Mouse (Mus musculus): ENCODE data around the gene Tspyl4.

The Tspyl4 gene

DNA sequence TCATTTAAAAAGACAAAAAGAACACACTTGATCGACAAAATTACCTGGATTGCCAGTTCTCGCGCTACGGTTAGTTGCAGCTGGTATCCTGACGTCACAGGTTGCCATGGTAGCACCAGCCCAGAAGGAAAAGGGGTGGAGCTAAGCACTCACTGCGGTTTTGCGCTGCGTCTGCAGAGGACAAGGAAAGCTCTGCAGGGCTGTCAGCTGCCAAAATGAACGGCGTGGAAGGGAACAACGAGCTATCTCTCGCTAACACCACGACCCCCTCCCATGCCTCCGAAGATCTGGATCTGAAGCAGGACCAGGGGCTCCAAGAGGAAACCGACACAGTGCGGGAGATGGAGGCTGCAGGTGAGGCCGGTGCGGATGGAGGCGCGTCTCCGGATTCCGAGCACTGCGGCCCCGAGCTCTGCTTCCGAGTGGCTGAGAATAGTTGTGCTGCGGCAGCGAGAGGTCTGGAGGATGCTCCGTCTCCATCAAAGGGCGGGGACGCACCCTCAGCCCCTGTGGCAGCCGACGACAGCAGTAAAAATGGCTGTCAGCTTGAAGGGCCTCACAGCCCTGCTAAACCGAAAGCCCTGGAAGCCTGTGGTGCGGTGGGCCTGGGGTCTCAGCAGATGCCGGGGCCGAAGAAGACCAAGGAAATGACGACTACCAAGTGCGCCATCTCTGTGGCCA is at the start of gene Tspyl4:
TSS of gene Tspyl4 (plus strand) at position 144 of the 681 bp plus-strand sequence.
- DNase-seq (ENCODE audit: low read depth, low spot score), result peak; percentile 96

DNA sequence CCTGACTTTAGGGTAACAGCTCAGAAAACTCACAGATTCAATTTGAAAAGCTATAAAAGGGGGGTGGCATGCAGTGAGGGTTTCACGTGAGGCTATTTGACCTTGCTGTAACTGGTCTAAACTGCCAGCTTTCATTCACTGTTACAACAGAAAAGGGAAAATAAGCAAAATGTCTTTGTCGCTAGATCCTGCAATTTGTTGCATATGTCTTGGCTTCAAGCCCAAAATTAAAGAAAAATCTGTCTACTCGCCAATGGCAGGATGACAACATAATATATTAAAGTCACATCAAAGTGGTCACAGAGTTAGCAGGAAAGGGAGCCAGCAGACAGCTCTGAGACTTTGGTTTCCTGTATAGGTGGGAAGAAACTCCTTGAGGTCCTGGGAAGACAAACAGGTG is 49.5 kb upstream of the Tspyl4 start:
- no peak for DNase-seq (ENCODE audit: low read depth, low spot score)

DNA sequence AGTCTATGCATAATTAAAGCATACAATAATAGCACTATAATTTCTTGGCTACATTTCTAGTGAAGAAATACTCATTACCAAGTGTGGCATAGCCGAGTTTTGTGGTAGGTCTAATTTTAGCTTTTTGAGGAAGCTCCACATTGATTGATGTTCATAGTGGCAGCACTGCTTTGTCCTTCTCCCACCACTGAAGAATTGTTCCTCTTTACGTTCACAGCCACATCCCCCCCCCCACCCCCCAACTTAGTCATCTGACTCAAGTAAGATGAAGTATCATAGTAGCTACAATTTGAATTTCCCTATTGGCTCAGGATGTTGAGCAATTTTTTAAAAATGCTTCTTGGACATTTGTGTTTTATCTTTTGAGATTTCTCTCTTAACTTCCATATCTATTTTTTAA is 47.6 kb upstream of the Tspyl4 start:
- no peak for DNase-seq (ENCODE audit: low read depth, low spot score)

DNA sequence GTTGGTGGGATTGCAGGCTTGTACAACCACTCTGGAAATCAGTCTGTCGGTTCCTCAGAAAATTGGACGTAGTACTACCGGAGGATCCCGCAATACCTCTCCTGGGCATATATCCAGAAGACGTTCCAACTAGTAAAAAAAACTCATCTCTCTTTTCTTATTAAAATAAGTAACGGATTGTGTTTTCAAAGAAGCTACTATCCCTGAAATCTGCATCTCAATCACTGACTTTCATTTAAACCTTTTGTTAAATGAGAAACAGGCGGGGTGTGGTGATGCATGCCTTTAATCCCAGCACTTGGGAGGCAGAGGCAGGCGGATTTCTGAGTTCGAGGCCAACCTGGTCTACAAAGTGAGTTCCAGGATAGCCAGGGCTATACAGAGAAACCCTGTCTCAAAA is 44.4 kb upstream of the Tspyl4 start:
- peak; percentile 86 for DNase-seq (ENCODE audit: low read depth, low spot score)

DNA sequence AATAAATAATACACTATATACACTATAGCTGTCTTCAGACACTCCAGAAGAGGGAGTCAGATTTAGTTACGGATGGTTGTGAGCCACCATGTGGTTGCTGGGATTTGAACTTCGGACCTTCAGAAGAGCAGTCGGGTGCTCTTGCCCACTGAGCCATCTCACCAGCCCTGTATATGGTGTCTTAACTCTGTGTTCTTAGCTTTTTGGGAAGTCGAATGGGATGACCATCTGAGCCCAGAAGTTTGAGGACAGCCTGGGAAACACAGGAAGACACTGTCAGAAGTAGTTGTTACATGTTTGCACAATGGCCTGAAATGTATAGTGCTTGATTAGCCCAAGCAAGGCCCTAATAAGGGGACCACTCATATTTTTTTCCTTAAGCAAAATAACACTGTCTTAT is 32.1 kb upstream of the Tspyl4 start:
- DNase-seq (ENCODE audit: low read depth, low spot score), result no peak

DNA sequence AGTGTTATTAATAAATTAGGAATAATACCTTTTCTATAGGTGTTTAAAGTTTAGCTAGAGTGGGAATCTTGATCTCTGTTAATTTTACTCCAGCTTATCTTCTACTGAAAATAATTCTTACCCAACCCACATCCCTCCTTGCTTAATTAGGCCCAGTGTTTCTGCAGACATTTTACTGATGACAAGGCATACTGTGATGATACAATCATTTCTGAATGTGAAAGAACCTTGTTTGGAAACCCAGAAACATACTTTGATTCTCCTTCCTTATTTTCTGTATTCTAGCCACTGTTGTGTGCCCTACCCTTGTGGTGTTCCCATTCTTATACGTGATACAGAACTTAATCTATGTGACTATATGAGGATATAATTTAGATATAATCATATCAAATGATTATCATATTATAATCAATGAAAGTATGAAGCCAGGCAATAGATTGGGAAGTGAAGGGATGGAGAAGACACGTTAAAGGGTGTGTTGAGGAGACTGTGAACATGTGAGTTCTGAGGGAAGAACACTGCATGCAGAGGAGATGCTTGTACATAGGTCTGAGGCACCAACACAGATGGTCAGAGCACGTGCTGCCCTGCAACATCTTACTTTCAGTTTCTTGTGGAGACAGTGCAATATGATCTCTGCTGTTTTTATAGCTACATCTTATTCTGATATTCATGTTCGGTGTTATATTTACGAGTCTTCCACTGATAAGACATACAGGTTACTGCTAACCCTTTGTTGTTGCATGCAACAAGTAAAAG is 29.8 kb upstream of the Tspyl4 start:
- no peak for DNase-seq (ENCODE audit: low read depth, low spot score)

DNA sequence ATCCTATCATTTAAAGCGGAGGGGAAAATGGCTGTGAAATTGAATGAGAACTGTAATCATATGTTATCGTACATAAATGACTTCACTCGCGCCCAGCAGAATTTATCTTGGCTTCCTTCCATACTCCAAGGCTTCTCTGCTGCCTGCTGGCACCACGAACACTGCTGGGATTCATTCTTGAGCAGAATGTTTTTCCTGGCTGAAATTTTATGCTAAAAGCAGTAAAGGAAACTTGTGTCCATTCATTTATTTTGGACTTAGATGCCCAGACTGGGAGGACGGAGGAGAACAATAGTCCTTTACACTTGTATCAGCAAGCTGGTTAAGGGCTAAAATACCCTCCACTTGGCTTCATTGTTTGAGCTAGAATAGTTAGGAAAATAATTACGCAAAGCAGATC is 25.6 kb upstream of the Tspyl4 start:
- no peak for DNase-seq (ENCODE audit: low read depth, low spot score)

DNA sequence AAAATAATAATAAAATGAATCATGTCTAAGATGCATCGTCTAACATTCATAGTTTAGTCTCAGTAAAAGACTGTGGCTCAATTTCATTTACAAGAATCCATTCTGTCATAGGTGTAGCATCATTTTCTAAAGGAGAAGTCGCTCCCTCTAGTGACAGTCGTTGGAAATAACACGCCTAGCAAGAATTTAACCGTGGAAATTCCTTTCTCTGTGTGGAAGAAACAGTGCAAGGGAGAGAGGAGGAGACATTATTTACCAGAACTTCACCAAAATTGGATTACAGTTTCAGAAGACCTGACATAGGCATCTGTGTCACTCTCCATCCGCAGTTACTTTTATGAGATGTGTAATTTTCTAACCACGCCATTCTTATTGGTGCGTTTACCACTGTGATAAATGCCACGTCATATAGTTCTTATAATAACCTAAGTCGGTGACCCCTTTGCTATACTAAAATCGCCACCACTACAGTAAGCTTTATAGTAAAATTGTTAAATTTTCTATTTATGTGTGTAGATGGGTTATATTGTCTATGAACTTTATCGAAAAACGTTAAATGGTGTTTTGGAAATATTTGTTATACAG is 16.6 kb upstream of the Tspyl4 start:
- peak; percentile 86 for DNase-seq (ENCODE audit: low read depth, low spot score)

DNA sequence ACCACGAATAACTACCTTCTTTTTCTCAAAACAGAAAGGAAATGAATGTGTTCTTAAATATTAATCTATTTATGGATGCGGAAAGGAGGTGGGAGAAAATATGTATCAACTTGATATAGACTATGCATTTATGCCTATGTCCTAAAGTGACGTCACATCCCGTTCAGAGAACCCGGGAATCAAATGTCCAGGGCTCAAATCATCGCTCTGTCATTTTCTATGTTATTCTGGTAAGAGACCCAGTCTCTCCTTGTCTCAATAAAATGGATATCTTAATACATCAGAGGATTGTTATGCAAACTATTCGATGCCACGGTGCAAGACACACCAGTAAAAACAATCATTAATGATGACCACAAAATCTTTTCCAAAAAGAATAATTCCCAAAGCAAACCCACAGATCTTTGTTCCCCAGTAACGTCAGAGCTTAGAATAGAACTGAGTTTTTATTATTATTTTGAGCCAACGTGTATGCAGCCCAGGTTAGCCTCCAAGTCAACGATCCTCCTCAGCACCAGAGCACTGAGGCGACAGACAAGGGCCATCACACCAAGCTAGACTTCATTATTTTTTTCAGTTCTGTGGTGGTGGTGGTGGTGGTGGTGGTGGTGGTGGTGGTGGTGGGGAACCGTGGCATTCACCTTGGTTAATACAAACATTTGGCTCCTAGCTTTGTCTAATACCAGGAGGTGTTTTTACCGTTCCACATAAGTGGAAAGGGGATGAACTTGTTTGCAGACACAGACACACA is 15.9 kb upstream of the Tspyl4 start:
- no peak for DNase-seq (ENCODE audit: low read depth, low spot score)

DNA sequence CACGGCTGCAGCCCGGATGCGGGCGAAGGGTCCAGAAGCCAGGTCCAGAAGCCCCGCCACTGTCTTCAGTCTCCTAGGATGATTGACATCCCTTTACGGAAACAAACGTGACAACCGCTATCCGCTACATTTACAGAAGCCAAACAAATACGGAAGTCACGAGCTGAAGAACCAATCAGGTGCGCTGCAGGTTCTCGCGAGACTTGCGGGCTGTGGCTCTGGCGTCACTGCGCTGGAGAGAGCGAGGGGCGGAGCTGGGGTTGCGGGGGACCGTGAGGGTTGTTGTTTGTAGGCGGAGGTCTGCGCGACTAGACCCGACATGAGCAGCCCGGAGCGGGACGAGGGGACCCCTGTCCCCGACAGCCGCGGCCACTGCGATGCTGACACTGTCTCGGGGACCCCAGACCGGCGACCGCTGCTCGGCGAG is 15.3 kb upstream of the Tspyl4 start, which contains the start of gene Tspyl1:
TSS of gene Tspyl1 (plus strand) at position 229 of the 427 bp plus-strand sequence.
- DNase-seq (ENCODE audit: low read depth, low spot score), result peak; percentile 99

DNA sequence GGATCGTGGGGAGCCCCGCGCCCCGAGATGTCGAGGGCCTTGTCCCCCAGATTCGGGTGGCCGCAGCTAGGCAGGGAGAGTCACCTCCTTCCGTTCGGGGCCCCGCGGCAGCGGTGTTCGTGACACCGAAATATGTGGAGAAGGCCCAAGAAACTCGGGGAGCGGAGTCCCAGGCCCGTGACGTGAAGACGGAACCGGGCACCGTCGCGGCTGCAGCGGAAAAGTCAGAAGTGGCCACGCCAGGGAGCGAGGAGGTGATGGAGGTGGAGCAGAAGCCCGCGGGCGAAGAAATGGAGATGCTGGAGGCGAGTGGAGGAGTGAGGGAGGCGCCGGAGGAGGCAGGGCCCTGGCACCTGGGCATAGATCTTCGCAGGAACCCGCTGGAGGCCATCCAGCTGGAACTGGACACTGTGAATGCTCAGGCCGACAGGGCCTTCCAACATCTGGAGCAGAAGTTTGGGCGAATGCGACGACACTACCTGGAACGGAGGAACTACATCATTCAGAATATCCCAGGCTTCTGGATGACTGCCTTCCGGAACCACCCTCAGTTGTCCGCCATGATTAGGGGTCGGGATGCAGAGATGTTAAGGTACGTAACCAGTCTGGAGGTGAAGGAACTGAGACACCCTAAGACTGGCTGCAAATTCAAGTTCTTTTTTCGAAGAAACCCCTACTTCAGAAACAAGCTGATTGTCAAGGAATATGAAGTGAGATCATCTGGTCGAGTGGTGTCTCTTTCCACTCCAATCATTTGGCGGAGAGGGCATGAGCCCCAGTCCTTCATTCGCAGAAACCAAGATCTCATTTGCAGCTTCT is 14.6 kb upstream of the Tspyl4 start:
- peak; percentile 53 for DNase-seq (ENCODE audit: low read depth, low spot score)

DNA sequence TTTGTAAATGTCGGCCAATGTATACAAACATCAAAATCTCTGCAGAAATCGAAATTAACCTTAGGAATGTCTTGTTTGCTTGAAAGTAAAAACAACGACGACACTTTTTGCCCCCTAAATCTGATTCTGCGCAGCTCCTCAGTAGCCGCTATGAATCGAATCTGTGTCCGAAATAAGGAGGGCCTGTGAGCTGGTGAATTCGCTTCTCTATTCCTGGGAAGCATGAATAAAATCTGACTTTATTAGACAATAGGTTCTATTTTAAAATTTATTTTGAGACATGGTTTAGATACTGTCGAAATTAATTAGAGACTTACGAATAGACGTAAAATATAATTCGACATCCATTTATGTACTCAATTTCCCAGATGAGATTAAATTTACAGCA is 337 bp upstream of the Tspyl4 start:
- DNase-seq (ENCODE audit: low read depth, low spot score), result no peak

DNA sequence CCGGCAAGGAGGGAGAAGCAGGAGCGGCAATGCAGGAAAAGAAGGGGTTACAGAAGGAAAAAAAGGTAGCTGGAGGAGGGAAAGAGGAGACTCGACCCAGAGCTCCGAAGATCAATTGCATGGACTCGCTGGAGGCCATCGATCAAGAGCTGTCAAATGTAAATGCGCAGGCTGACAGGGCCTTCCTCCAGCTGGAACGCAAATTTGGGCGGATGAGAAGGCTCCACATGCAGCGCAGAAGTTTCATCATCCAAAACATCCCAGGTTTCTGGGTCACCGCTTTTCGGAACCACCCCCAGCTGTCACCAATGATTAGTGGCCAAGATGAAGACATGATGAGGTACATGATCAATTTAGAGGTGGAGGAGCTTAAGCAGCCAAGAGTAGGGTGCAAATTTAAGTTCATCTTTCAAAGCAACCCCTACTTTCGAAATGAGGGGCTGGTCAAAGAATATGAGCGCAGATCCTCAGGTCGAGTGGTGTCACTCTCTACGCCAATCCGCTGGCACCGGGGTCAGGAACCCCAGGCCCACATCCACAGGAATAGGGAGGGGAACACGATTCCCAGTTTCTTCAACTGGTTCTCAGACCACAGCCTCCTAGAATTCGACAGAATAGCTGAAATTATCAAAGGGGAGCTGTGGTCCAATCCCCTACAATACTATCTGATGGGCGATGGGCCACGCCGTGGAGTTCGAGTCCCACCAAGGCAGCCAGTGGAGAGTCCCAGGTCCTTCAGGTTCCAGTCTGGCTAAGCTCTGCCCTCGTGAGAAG is 925 bp downstream of the Tspyl4 start:
- DNase-seq (ENCODE audit: low read depth, low spot score), result no peak

DNA sequence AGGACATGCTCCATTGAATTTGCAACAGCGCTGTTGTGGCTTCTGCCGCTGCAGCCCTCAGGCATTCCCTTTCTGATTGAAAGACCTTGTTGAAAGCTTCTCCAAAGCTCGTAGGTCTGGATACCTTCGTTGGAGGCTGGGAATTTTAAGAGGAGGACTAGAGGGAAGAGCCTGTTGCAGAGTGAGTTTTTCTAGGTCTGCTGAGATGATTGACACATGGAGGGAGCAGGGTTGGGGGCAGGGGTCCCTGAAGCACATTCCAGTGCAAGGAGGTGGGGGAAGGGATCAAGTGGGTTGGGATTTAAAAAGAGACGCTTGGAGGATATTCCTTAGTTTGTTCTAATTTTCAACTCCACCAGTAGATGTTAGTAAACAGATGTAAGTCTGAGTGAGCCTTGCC is 3.1 kb downstream of the Tspyl4 start:
- DNase-seq (ENCODE audit: low read depth, low spot score), result no peak

DNA sequence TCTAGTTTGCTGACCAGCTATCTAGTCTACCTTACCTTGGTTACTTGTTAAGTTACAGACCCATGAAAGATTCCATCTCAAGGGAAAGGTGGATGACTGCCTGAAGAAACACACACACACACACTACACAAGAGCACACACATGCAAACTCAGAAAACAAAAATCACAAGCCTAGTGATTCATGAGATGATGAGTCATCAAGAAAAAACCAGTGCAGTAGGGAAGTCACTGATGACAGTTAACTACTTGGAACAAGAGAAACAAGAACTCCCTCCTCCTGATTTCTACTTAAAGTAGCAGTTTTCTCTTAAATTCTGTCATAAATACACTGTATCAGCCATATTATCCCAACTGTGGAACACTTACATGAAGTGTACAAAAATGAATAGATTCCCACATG is 9.8 kb downstream of the Tspyl4 start:
- DNase-seq (ENCODE audit: low read depth, low spot score), result no peak

DNA sequence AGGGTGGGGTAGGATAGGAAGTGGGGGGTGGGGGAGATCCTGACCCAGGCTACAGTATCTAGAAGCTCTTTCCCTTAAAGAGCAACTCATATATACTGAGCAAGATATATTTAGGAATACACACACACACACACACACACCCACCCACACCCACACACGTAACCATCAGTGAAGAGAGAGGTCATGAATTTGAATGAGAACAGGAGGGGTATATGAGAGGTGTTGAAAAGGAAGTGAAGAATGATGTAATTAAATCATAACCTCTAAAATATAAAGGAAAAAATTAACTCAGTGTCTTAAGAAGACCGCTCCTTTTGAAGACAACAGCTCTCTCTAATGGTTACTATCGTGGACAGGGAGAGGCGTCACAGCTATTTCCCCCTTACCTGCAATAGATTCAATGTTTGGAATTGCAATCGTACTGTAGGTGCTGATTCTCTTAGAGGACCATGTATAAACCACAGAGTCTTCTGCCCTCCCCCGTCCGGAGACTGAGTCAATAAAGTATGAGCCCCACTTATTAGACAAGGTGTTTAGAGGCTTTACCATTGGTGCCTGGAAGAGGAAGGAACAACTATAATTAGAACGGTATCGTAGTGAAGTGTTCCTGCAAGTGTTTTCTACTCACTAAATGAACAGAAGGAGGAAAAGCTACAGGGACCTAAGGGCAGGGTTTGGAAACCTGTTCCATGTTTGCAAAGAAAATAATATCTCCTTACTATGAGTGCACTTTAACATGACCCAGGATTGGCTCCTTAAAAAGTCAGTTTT is 12.9 kb downstream of the Tspyl4 start:
- no peak for DNase-seq (ENCODE audit: low read depth, low spot score)

DNA sequence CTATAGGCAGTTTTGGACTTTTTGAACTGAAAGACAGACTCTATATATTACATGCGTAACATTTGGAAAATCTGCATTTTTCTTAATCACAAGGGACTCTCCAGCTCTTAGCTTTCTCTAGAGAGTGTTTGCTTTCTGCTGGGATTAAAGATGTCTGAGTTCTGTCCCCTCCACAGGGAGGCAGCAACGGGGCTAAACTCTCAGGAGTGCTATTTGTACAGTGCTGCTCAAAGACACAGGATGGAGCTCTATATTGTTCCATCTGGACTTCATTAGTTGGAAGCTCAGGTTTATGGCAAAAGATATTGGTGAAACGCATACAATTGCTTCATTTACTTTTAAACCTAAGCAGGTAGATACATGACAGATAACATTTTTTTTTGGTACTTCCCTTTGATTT is 15.3 kb downstream of the Tspyl4 start:
- DNase-seq (ENCODE audit: low read depth, low spot score), result no peak

DNA sequence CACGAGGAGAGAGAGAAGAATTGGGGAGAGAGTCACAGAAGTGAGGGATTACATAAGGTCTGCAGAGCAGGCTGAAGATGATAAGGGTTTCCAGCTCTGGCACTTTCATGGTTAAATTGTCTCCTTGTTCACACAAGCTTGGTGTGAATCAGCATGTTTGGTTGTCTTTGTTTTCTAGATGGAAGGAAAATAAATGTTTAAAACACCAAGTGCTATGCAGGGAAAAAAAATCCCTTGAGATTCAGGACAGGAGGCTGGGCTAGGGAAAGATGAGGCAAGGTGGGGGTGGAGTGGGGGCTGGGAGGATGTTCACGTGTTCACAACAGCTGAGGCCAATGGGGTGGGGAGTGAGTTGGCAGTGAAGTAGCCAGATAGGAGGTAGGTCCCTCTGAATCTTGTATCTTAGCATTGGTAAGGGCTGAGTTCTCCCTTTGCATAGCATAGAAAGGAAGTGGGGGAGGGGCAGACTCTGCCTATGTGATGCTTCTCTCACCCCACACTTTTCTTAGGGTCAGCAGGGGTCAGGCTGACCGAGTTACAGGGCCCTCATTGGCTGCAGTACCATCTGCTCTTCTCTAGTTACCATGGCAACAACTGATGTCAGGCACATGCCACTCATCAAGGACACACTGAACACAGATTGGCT is 19.5 kb downstream of the Tspyl4 start:
- peak; percentile 50 for DNase-seq (ENCODE audit: low read depth, low spot score)

DNA sequence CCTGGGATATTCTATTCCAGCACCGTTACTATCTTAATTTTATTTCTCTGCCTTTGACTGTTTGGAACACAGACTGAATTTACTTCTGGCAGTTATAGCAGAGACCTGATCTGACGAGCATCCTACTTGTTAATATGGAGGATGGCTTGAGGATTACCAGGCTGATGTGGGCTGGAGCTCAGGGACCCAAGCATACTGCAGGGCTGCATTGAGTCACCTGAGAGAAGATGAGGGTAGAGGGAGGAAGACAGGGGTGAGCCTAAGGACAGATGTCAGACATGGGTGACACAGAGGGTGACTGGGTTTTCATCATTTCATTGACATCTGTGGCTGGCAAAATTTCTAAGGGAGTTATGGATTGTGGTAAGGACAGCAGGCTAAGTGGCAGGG is 20.0 kb downstream of the Tspyl4 start:
- DNase-seq (ENCODE audit: low read depth, low spot score), result no peak
